Mouse (Mus musculus): Measurements from ENCODE around the gene Olfr1423.
A peak's percentile ranks its signal among the peaks of the same experiment; 100 is the strongest.
"Not testable (repeated sequence)": the region's sequence is repeated elsewhere in the genome, so short reads cannot be mapped to it uniquely, and the experiment has no call there.

Gene Olfr1423

DNA sequence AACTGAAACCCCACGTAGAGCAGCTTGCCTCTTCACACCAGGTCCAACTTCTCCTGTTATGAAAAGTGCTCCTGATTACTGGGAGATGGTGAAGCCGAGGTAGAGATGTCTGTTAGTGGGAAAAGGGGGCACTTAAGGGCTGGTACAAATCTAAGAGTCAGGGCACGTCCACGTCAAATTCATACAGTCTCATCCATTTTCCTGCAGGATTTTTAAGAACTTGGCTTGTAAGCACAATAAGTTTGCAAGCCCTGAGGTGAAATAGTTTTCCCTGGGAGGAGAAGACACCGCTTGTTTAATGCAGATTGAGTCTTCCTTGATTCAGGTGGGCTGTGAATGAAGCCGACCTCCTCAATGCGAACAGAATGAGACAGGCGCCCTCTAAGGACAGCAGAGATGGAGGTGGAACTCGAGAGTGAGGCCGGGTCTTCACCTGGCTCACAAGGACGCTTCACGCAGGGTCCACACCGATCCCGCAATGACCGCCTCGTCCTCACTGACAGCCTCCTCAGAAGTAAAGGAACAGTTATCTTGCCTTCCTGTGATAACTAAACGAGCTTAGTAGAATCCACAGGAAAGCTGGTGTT lies 34.7 kb downstream of the Olfr1423 start:
- DNase-seq: no peak

- DNase-seq: peak; percentile 79
Measured at GRCm38 (mm10) chr19:12005376-12006360, 35.4 kb downstream of the Olfr1423 start.

DNA sequence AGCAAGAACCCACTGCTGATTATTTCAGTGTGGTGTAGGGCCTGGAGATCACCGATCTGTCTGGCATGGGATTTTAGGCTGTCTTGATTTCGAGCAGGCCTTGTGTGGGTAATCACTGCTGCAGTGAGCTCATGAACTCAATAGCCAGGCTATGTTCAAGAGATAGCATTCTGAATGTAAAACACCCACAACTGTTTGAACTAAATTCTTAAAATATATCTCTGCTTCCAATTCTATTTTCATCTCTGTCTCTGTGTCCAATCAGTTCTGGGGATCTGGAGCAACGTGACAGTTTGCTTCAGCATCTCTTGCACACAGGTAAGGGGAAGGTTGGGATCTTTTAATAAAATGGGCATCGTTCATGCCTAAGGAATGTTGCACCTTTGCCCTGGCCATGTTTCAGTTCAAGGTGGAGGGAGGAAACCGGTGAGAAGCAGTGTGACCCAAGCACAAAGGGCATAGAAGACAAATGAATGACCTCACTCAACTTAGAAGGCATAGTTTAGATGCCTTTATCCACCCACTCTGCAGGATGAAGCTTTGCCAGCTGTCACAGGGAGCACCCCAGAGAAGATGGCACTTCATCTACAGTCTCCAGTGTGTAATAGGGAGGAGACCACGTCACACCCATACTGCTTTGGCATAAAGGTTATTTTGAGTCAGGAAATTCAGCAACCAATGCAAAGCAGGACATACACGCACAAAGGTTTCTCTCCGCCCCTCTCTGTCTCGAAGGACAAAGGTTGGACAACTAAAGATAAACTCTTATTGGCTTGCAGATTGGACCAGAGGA lies 36.7 kb downstream of the Olfr1423 start:
- DNase-seq: peak; percentile 57

DNA sequence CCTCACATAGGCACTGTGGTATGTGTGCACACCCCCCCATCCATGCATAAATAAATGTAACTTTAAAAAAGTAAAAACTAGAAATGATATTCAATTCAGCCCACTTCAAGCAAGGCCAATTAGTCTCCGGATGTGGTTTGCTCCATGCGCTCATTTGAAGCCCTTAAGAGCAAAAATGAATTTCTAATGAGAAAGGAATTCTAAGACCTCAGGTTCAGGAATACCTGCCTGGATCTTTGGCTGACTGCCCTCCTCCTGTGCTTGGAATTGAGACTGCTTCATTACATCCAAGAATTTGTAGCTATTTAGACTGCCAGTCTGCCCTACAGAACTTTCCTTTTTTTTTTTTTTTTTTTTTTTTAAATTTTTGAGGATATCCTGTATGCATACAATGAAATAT lies 37.5 kb downstream of the Olfr1423 start:
- peak; percentile 46 for DNase-seq

GRCm38 (mm10) chr19:12002791-12003190 lies 38.3 kb downstream of the Olfr1423 start:
- no peak for DNase-seq

DNA sequence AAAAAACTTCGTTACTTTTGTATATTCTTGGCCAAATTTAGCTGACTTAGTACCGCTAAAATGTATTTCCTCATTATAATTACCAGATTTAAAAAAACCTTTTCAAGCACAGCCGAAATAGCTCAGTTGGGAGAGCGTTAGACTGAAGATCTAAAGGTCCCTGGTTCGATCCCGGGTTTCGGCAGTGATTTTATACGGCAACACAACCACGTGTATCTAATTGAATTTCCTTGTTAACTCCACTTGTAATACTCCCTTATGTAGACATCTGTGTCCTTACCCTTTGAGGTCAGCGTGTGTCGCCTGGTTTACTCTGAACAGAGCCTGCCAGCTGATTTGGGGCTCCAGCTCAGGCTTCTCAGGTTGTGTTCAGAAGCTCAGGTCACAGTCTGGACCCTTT lies 39.0 kb downstream of the Olfr1423 start:
- peak; percentile 36 for DNase-seq

- DNase-seq: no peak
Measured at GRCm38 (mm10) chr19:12001686-12002085, 39.4 kb downstream of the Olfr1423 start.

DNA sequence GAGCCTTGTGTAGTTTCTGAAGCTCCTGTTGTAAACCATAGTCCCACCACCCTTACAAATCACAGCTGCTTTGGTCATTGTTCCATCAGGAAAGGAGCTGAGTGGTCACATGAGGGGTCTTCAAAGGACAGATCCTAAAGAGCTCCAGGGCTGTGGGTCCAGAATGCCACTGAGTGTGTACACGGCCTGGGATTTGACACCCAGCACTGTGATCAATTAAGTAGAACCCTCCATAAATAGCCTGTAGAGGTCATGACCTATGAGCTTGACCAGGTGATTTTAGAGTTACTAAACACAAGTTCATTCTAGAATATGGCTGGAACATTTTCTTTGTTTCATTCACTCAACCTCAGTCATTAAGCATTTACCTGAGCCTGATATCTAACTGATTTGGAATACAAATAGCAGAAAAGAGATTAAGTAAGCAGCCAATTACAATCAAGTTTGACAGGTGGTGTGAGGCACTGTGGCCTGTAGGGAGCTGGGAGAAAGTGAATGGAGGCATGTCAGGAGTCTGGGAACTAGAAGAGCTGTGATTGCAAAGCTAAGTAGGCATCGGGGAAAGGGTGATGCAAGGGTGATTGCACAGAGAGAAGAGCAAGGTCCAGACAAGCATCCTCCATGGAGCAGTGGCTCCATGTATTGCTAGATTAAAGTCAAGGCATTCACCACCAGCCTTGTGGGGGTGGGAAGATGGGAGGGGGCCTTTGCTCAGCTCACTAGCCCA lies 45.2 kb downstream of the Olfr1423 start:
- no peak for DNase-seq

DNA sequence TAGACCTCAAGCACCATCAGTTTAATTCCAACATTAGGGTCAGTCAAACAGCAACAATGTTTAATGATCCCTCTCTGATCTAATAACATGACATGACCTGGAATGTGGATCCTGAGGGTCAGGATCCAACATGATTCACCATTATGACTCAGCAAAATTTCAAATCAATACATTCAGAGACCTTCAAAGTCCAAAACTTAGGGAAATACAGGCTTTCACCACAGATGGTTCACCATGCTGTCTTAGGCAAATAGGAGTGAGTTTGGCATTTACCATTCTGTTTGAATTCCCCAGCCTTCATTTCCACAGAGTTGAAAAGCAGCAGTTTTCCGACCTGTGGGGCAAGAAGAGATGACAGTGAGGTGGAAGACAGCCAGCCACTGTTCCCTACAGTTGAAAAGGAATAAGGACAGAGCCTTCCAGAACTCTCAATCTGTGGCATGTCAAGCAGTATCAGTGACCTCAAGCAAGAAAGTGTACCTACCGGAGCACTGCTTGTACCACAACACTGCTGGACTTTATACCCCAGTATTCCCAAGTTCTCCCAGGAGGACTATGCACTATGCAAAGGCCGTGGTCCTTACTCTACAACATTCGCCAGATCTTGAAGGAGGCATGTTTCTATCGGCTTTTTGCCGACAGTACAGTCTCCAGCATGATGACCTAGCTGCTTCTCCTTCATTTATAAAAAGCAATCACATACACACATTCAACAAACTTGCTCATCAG lies 46.2 kb downstream of the Olfr1423 start:
- DNase-seq: no peak

- DNase-seq: no peak
Measured at GRCm38 (mm10) chr19:11992441-11993029, 48.6 kb downstream of the Olfr1423 start.

DNA sequence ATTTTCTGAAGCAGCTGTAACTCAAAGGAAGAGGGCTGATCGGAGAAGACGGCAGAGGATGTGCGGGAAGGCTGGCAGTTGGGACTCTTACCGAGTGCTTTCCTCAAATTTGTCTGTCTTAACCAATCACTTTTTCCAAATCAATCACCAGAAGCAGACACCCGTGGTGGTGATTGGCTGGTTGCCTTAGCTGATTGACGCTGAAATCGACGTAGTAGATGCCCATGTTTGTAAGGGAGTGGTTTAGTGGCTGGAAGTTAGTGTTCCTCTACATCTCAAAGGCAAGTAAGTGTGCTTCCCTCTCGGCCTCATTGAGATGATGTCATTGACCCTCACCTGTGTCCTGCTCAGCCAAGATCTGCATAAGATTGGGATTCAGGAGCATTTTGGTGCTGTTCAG lies 49.1 kb downstream of the Olfr1423 start:
- DNase-seq: no peak

DNA sequence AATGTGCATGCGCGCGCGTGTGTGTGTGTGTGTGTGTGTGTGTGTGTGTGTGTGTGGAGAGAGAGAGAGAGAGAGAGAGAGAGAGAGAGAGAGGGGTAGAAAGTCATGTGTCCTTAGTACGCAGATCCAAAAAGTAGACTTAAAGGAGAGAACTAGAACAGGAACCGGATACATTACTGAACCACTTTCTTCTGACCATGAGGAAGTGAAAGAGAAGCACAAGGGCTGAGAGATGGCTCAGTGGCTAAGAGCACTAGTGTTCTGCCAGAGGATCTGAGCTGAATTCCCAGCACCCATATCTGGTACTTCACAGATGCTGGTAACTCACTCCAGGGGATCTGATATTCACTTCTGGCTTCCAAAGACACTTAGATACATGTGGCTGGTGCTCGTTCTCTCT lies 51.8 kb downstream of the Olfr1423 start:
- no peak for DNase-seq

GRCm38 (mm10) chr19:11987841-11988240 lies 53.3 kb downstream of the Olfr1423 start:
- DNase-seq: no peak

DNA sequence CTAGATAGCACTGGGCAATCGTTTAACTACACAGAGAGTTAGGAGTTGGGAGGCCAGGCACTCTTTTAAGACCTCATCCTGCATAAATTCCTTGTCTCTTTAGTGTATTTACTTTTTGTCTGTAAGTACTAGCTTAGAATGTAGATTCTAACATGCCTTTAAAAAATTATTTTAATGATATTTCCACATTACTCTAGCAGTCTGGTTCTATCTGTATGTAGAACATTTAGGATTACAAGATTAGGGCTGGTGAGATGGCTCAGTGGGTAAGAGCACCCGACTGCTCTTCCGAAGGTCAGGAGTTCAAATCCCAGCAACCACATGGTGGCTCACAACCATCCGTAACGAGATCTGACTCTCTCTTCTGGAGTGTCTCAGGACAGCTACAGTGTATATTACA lies 56.5 kb downstream of the Olfr1423 start:
- not testable (repeated sequence) for DNase-seq

All from kidney, adult 11 months (tissue).